Mouse (Mus musculus) myocyte (in vitro differentiated cells): Measurements from ENCODE around the gene Hpn.

Experiments used
- CEBPB ChIP-seq: IDR thresholded peaks from 2 replicates; pipeline ENCODE4 v1.6.1; 2011; ENCODE audit warnings: mild to moderate bottlenecking, moderate library complexity; ENCODE audit not compliant: poor library complexity, insufficient read depth, severe bottlenecking
- POLR2AphosphoS2 ChIP-seq: IDR thresholded peaks from one replicate; pipeline ENCODE4 v1.6.1; 2011; ENCODE audit warnings: low read depth, control low read depth; ENCODE audit not compliant: insufficient read length
- SRF ChIP-seq: IDR thresholded peaks from one replicate; pipeline ENCODE4 v1.6.1; 2011; ENCODE audit warnings: low read depth; ENCODE audit not compliant: control insufficient read depth, insufficient read length

GRCm38 (mm10) chr7:31082831-31083588 is 32.1 kb downstream of the Hpn start:
- TF ChIP-seq POLR2AphosphoS2 (no peak), CEBPB (no peak), SRF (no peak)
